Mouse (Mus musculus): ENCODE measurements around the gene Hnrnpa3. TPM values are rescaled to one million over a fixed set of nuclear protein-coding genes. Genes with fewer than 3 reads are reported as not detected.
A peak's percentile ranks its signal among the peaks of the same experiment; 100 is the strongest.
"Not testable (repeated sequence)": the region's sequence is repeated elsewhere in the genome, so short reads cannot be mapped to it uniquely, and the experiment has no call there.

The Hnrnpa3 gene
- polyA plus RNA-seq (2015; fragmentation: Nextera tagmentation; extraction: Ambion mirVana): 139 and 182 TPM in 2 replicates

DNA sequence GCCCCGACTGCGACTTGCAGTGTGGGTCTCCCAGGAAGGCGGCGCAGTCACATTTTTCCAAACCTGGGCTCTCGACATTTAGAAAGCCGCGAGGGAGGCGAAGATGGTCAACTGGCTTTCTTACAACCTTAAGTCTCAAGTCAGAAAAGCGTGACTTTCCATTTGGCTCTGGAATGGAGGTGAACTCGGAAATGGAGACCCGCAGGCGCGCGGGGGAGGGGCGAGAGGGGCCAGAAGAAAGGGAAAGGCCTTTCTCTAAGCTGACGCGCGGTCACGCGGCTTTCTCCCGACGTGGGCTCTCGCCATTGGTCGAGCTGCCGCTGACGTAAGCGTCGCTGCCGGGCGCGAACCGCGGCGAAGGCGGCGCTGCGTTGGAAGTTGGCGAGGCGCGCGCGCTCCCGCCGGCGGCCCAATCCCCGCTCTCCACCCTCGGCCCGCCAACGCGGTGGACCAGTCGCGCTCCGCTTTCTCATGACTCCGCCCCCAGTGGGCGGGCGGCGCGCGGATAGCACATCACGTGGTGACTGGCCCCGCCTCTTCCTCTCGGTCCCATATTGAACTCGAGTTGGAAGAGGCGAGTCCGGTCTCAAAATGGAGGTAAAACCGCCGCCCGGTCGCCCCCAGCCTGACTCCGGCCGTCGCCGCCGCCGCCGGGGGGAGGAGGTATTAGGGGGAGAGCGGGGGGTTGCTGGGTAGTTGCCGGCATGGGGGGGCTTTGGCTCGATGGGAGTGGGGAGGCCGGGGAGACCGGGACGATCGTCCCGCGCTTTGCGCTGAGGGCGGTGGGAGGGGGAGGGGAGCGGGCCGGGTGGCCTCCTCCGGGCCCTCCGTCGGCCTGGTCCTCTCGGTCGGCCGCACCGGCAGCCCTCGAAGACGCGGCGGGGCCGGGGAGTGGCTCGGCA lies at the start of gene Hnrnpa3:
Hnrnpa3 (plus strand) TSS at position 535 of the 902 bp plus-strand sequence.
- WGBS: under 1% methylated on average over 86 of the region's 102 CpGs

DNA sequence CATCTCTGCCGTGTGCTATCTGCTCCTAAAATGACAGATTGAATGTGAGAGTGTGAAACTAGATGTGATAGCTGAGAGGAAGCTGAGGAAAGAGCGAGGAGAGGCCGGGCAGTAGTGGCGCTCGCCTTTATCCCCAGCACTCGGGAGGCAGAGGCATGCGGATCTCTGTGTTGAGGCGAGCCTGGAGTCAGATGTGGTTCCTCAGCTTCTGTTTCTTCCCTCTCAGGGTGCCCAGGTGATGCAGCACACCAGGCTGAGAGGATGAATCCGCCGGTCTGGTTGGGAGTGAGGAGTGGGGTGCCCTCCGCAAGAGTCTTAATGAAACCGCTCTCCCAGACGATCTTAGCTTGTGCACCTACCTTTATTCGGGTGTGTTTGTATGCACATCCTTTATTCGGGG lies 49.1 kb upstream of the Hnrnpa3 start:
- Histone ChIP-seq H3K27ac (ENCODE audit: low read length) (peak overlapping the region; percentile 59), H3K4me3 (ENCODE audit: low read length) (peak overlapping the region; percentile 45), H3K36me3 (ENCODE audit: control insufficient read depth, insufficient read depth) (no peaks in the 10 kb centered on the region), H3K9ac (ENCODE audit: low read length) (peak overlapping the region; percentile 63), H3K27me3 (ENCODE audit: control insufficient read depth, insufficient read depth, low read length) (no peaks in the 10 kb centered on the region), H3K4me1 (ENCODE audit: control insufficient read depth, insufficient read depth, low read length) (peaks cover 10% of the 10 kb centered on the region), H3K4me2 (ENCODE audit: low read depth, low read length) (peak overlapping the region; percentile 67), H3K9me3 (replicated peaks; ENCODE audit: control insufficient read depth, low read length) (no peaks in the 10 kb centered on the region)
- ATAC-seq (replicated peaks; ENCODE audit: extremely low read depth, insufficient read depth, low FRiP score): no peak
- 53% methylated on average over 15 of the region's 15 CpGs for WGBS

More for the DNA sequence above, at the start of gene Hnrnpa3:
- Histone ChIP-seq H3K36me3 (ENCODE audit: control insufficient read depth, insufficient read depth) (peaks cover 17% of the 10 kb centered on the region), H3K9ac (ENCODE audit: low read length) (peak within 1 kb of the TSS; percentile 99), H3K4me1 (ENCODE audit: control insufficient read depth, insufficient read depth, low read length) (peaks cover 16% of the 10 kb centered on the region), H3K9me3 (replicated peaks; ENCODE audit: control insufficient read depth, low read length) (no peaks in the 10 kb centered on the region), H3K4me3 (ENCODE audit: low read length) (peak within 1 kb of the TSS; percentile 93), H3K27me3 (ENCODE audit: control insufficient read depth, insufficient read depth, low read length) (no peaks in the 10 kb centered on the region), H3K4me2 (ENCODE audit: low read depth, low read length) (peak within 1 kb of the TSS; percentile 86), H3K27ac (ENCODE audit: low read length) (peak within 1 kb of the TSS; percentile 99)
- ATAC-seq (replicated peaks; ENCODE audit: extremely low read depth, insufficient read depth, low FRiP score): peak; percentile 94

DNA sequence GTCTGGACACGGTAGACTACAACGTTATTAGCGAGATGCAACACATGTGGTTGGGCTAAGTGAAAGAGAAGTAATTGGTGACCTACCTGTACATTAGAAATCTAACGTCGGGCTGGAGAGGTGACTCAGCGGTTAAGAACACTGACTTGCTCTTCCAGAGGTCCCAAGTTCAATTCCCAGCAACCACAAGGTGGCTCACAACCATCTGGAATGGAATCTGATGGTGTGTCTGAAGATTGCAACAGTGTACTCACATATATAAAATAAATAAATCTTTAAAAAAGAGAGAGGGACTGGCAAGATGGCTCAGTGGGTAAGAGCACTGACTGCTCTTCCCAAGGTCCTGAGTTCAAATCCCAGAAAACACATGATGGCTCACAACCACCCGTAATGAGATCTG lies 48.5 kb upstream of the Hnrnpa3 start:
- not testable (repeated sequence) for H3K9ac ChIP-seq (ENCODE audit: low read length); ATAC-seq (replicated peaks; ENCODE audit: extremely low read depth, insufficient read depth, low FRiP score); H3K27me3 ChIP-seq (ENCODE audit: control insufficient read depth, insufficient read depth, low read length); H3K36me3 ChIP-seq (ENCODE audit: control insufficient read depth, insufficient read depth); H3K27ac ChIP-seq (ENCODE audit: low read length); H3K4me3 ChIP-seq (ENCODE audit: low read length); H3K4me1 ChIP-seq (ENCODE audit: control insufficient read depth, insufficient read depth, low read length); H3K4me2 ChIP-seq (ENCODE audit: low read depth, low read length); H3K9me3 ChIP-seq (replicated peaks; ENCODE audit: control insufficient read depth, low read length)
- WGBS: 85% methylated on average over 7 of the region's 7 CpGs

DNA sequence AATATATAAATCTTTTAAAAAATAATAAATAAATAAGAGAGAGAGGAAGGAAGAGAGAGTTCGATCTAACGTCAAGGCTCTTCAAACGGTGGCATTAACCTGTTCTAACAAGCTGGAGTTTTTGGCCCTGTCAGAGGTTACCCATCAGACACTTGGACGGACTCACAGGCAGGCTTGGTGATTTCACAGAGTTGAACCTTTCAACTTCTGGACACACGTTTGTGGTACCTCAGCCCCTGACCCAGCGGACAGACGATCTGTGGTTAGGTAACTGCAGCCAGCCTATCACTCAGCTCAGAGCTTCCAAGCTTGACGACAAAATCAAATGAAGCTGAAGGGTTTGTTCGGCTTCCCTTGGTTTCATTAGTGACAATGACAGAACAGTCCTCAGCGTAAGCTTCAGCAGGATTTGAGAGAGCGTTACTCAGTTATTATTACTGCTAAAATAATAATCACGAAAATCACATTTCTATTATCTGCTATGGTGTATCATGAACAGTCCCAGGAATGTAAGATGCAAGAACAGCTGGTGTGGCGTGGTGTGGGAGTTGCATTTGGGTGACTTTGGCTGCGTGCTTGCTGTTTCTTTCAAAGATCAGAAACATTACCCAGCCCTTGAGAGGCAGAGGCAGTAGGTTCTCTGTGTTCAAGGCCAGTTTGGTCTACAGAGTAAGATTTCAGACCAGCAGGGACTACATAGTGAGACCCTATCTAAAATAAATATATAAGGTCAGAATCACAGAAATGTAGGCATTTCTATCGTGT lies 47.8 kb upstream of the Hnrnpa3 start:
- H3K4me3 ChIP-seq (ENCODE audit: low read length): no peak overlapping the region
- H3K27me3 ChIP-seq (ENCODE audit: control insufficient read depth, insufficient read depth, low read length): no peaks in the 10 kb centered on the region
- H3K4me1 ChIP-seq (ENCODE audit: control insufficient read depth, insufficient read depth, low read length): peaks cover 10% of the 10 kb centered on the region
- no peaks in the 10 kb centered on the region for H3K9me3 ChIP-seq (replicated peaks; ENCODE audit: control insufficient read depth, low read length)
- H3K36me3 ChIP-seq (ENCODE audit: control insufficient read depth, insufficient read depth): no peaks in the 10 kb centered on the region
- no peak overlapping the region for H3K4me2 ChIP-seq (ENCODE audit: low read depth, low read length)
- H3K9ac ChIP-seq (ENCODE audit: low read length): no peak overlapping the region
- no peak overlapping the region for H3K27ac ChIP-seq (ENCODE audit: low read length)
- no peak for ATAC-seq (replicated peaks; ENCODE audit: extremely low read depth, insufficient read depth, low FRiP score)
- WGBS: 81% methylated on average over 15 of the region's 15 CpGs

DNA sequence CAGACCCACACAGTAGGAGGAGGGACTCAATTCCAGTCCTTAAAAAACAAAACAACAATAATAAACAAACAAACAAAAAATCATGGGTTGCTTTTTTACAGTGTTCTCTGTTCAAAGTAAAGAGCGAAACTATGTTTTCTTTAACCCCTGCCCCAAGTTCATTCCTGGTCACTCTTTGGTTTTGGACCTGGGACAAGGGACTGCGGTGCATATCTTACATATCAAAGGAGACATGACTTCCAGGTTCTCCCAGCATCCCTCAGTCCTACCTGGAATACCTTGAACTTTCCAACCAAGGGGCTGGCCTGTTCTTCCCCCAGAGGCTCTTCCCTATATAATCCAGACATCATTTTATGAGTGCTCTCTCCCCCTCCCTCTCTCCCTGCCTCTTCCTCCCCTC lies 47.1 kb upstream of the Hnrnpa3 start:
- no peak for ATAC-seq (replicated peaks; ENCODE audit: extremely low read depth, insufficient read depth, low FRiP score)
- no peak overlapping the region for H3K4me3 ChIP-seq (ENCODE audit: low read length)
- H3K9me3 ChIP-seq (replicated peaks; ENCODE audit: control insufficient read depth, low read length): no peaks in the 10 kb centered on the region
- no peaks in the 10 kb centered on the region for H3K27me3 ChIP-seq (ENCODE audit: control insufficient read depth, insufficient read depth, low read length)
- no peaks in the 10 kb centered on the region for H3K36me3 ChIP-seq (ENCODE audit: control insufficient read depth, insufficient read depth)
- H3K4me1 ChIP-seq (ENCODE audit: control insufficient read depth, insufficient read depth, low read length): peaks cover 10% of the 10 kb centered on the region
- 84% methylated on average over 2 of the region's 2 CpGs for WGBS
- H3K27ac ChIP-seq (ENCODE audit: low read length): no peak overlapping the region
- no peak overlapping the region for H3K9ac ChIP-seq (ENCODE audit: low read length)
- H3K4me2 ChIP-seq (ENCODE audit: low read depth, low read length): no peak overlapping the region

DNA sequence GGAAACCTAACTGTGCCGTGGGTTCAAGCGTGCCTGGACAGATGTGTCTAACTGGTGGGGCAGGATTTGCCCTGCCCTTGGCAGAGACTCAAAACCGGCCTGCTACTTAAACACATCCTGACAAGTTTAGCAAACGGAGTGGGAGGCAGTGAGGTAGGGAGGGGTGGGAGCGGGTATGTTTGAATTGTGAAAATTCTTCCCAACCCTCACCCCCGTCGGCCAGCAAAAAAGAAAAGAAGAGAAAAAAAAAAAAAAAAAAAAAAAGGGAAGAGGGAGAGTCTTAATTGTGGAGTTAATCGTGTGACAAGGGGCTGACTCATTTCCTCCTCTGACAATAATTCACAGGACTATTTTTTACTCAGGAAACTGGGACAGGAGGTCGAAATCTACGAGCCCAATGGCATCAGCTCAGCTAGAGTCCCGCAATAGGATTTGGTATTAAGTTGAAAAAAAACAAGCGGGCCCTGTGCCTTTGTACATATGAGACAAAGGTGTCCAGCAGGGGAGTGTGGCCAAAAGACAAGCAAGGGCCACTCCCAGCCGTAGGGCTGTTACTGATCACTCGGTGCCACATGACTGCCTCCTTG lies 46.0 kb upstream of the Hnrnpa3 start:
- H3K4me2 ChIP-seq (ENCODE audit: low read depth, low read length): peak overlapping the region; percentile 27
- no peaks in the 10 kb centered on the region for H3K27me3 ChIP-seq (ENCODE audit: control insufficient read depth, insufficient read depth, low read length)
- no peaks in the 10 kb centered on the region for H3K36me3 ChIP-seq (ENCODE audit: control insufficient read depth, insufficient read depth)
- H3K9me3 ChIP-seq (replicated peaks; ENCODE audit: control insufficient read depth, low read length): no peaks in the 10 kb centered on the region
- peaks cover 10% of the 10 kb centered on the region for H3K4me1 ChIP-seq (ENCODE audit: control insufficient read depth, insufficient read depth, low read length)
- 0 out of 2 replicates have a peak overlapping the region, but pooled peaks have one; percentile 0 for H3K9ac ChIP-seq (ENCODE audit: low read length)
- no peak overlapping the region for H3K4me3 ChIP-seq (ENCODE audit: low read length)
- peak overlapping the region; percentile 54 for H3K27ac ChIP-seq (ENCODE audit: low read length)
- no peak; the same call in 1 of the 2 replicates for ATAC-seq (replicated peaks; ENCODE audit: extremely low read depth, insufficient read depth, low FRiP score)
- WGBS: 34% methylated on average over 14 of the region's 14 CpGs

DNA sequence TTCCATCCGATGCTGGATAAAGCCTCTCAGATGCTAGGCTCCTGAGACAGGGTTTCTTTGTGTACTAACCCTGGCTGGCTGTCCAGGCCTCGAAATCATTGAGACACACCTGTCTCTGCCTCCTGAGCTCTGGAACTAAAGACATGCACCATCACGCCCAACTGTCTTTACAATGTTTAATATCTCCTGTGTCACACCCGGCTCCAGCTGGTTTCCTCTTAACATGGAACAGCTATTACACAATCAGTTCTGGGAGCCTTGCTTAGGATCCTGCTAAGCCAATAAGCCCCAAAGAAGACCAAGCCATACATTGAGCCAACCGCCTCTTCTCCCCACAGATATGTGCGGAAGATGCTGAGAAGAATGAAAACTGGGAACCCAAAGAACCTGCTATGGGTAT lies 44.5 kb upstream of the Hnrnpa3 start:
- 90% methylated on average over 6 of the region's 6 CpGs for WGBS
- no peak for ATAC-seq (replicated peaks; ENCODE audit: extremely low read depth, insufficient read depth, low FRiP score)

DNA sequence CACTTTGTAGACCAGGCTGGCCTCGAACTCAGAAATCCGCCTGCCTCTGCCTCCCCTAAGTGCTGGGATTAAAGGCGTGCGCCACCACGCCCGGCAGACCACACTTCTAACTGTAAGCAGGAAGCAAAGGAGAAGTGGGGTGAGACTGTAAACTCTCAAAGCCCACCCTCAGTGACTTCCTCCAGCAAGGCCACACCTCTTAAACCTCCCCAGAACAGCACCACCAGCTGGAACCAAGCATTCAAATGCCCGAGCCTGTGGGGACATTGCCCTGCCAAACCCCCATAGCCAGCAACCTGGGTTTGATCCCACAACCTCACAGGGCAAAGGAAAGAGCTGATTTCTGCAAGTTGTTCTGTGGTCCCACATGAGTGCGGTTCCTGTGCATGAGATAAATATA lies 42.1 kb upstream of the Hnrnpa3 start:
- H3K4me1 ChIP-seq (ENCODE audit: control insufficient read depth, insufficient read depth, low read length): peaks cover 5% of the 10 kb centered on the region
- no peak overlapping the region for H3K4me2 ChIP-seq (ENCODE audit: low read depth, low read length)
- no peak overlapping the region for H3K4me3 ChIP-seq (ENCODE audit: low read length)
- no peaks in the 10 kb centered on the region for H3K9me3 ChIP-seq (replicated peaks; ENCODE audit: control insufficient read depth, low read length)
- no peak for ATAC-seq (replicated peaks; ENCODE audit: extremely low read depth, insufficient read depth, low FRiP score)
- no peak overlapping the region for H3K9ac ChIP-seq (ENCODE audit: low read length)
- H3K36me3 ChIP-seq (ENCODE audit: control insufficient read depth, insufficient read depth): no peaks in the 10 kb centered on the region
- 91% methylated on average over 8 of the region's 8 CpGs for WGBS
- H3K27me3 ChIP-seq (ENCODE audit: control insufficient read depth, insufficient read depth, low read length): no peaks in the 10 kb centered on the region
- no peak overlapping the region for H3K27ac ChIP-seq (ENCODE audit: low read length)

More for the DNA sequence above, 44.5 kb upstream of the Hnrnpa3 start:
- no peak overlapping the region for H3K4me2 ChIP-seq (ENCODE audit: low read depth, low read length)
- H3K9ac ChIP-seq (ENCODE audit: low read length): no peak overlapping the region
- no peaks in the 10 kb centered on the region for H3K27me3 ChIP-seq (ENCODE audit: control insufficient read depth, insufficient read depth, low read length)
- H3K4me3 ChIP-seq (ENCODE audit: low read length): no peak overlapping the region
- no peak overlapping the region for H3K27ac ChIP-seq (ENCODE audit: low read length)
- H3K4me1 ChIP-seq (ENCODE audit: control insufficient read depth, insufficient read depth, low read length): peaks cover 10% of the 10 kb centered on the region
- H3K36me3 ChIP-seq (ENCODE audit: control insufficient read depth, insufficient read depth): no peaks in the 10 kb centered on the region
- no peaks in the 10 kb centered on the region for H3K9me3 ChIP-seq (replicated peaks; ENCODE audit: control insufficient read depth, low read length)

Data from heart, embryonic 16.5 days (tissue).